Mouse (Mus musculus) liver, postnatal 0 days (tissue): Measurements from ENCODE around the gene Clstn1. TPM values are rescaled to one million over a fixed set of nuclear protein-coding genes. Genes with fewer than 3 reads are reported as not detected.

Experiments
- ATAC-seq: fragments of 200-750 bp; cut with Nextera tagmentation; 2 replicates; pipeline ENCODE4 v1.8.0; 2017; ENCODE audit warnings: mild to moderate bottlenecking, moderate library complexity
- DNase-seq: peaks from one replicate; pipeline ENCODE4 v3.0.0-alpha.2; 2016
- H3K27ac ChIP-seq: fragments of 300-500 bp; sonication (generic); 2 replicates; pipeline ENCODE4 v1.5.1; 2014; ENCODE audit warnings: antibody characterized with exemption, moderate library complexity, mild to moderate bottlenecking, low read depth
- H3K27me3 ChIP-seq: fragments of 300-500 bp; sonication (generic); 2 replicates; pipeline ENCODE4 v1.6.1; 2014; ENCODE audit warnings: low read length, control low read depth, mixed read lengths; ENCODE audit not compliant: insufficient read depth
- H3K36me3 ChIP-seq: fragments of 300-500 bp; sonication (generic); replicated peaks from 2 replicates; pipeline ENCODE4 v1.6.1; 2014; ENCODE audit warnings: mild to moderate bottlenecking, control low read depth, low read length, moderate library complexity, mixed read lengths; ENCODE audit not compliant: insufficient read depth
- H3K4me1 ChIP-seq: fragments of 300-500 bp; sonication (generic); 2 replicates; pipeline ENCODE4 v1.6.1; 2014; ENCODE audit warnings: antibody characterized with exemption, mild to moderate bottlenecking, control low read depth; ENCODE audit not compliant: insufficient read depth
- H3K4me2 ChIP-seq: fragments of 300-500 bp; sonication (generic); 2 replicates; pipeline ENCODE4 v1.6.1; 2014; ENCODE audit warnings: low read depth, mild to moderate bottlenecking, low read length, moderate library complexity, mixed read lengths
- H3K4me3 ChIP-seq: fragments of 300-500 bp; sonication (generic); 2 replicates; pipeline ENCODE4 v1.5.1; 2014; ENCODE audit warnings: low read depth, low read length
- H3K9ac ChIP-seq: fragments of 300-500 bp; sonication (generic); replicated peaks from 2 replicates; pipeline ENCODE4 v1.6.1; 2014; ENCODE audit warnings: mild to moderate bottlenecking, moderate library complexity
- H3K9me3 ChIP-seq: fragments of 300-500 bp; sonication (generic); 2 replicates; pipeline ENCODE4 v1.6.1; 2016; ENCODE audit warnings: mild to moderate bottlenecking, control low read depth, low read length, mixed read lengths
- CTCF ChIP-seq: sonication (generic); IDR thresholded peaks from 2 replicates; pipeline ENCODE4 v1.5.1; 2016; ENCODE audit warnings: antibody characterized with exemption, low read depth
- EP300 ChIP-seq: IDR thresholded peaks from 2 replicates; pipeline ENCODE4 v1.6.1; 2016; ENCODE audit warnings: antibody characterized with exemption, low read depth, mild to moderate bottlenecking
- WGBS: fragments of 180-500 bp; shearing (Covaris S2); extraction: QIAGEN DNeasy Blood & Tissue Kit; methylation state at CpG from one replicate; pipeline ENCODE4 v1.1.7; 2014; ENCODE audit not compliant: insufficient replicate concordance; 5-methylcytosine and 5-hydroxymethylcytosine counted together
- polyA plus RNA-seq: library from polyadenylated mRNA; unstranded; fragments of >200 nt; fragmentation: Nextera tagmentation; extraction: Ambion mirVana; gene quantifications from 2 replicates; pipeline ENCODE4 v1.2.1, GENCODE M21; 2015

Gene Clstn1
- polyA plus RNA-seq, 1 experiment from 2014 or later = 2.1 TPM

GRCm38 (mm10) chr4:149578085-149578681 is 8.1 kb upstream of the Clstn1 start:
- H3K36me3 ChIP-seq = no peaks in the 10 kb centered on the region
- H3K27ac ChIP-seq = no peak overlapping the region
- DNase-seq (no peak), ATAC-seq (no peak)
- peaks cover 14% of the 10 kb centered on the region; the same call in 1 of the 2 replicates for H3K27me3 ChIP-seq
- H3K9me3 ChIP-seq = no peaks in the 10 kb centered on the region
- no peaks in the 10 kb centered on the region for H3K4me1 ChIP-seq
- TF ChIP-seq CTCF (no peak), EP300 (no peak)
- WGBS = 68% methylated on average over 13 of the region's 13 CpGs
- no peak overlapping the region for H3K4me3 ChIP-seq
- H3K9ac ChIP-seq = no peak overlapping the region
- H3K4me2 ChIP-seq = no peak overlapping the region

- H3K27ac ChIP-seq = no peak overlapping the region
- WGBS = 58% methylated on average over 7 of the region's 7 CpGs
These were observed 7.4 kb upstream of the Clstn1 start for GRCm38 (mm10) chr4:149578831-149579230.

GRCm38 (mm10) chr4:149585236-149585635 is 1.0 kb upstream of the Clstn1 start:
- Histone ChIP-seq H3K9me3 (no peaks in the 10 kb centered on the region), H3K4me3 (no peak overlapping the region), H3K9ac (no peak overlapping the region), H3K4me1 (peaks cover 10% of the 10 kb centered on the region), H3K36me3 (no peaks in the 10 kb centered on the region), H3K27me3 (peaks cover 55% of the 10 kb centered on the region), H3K27ac (no peak overlapping the region), H3K4me2 (no peak overlapping the region)
- DNase-seq (no peak), ATAC-seq (no peak)
- TF ChIP-seq CTCF (no peak), EP300 (no peak)
- WGBS = 68% methylated on average over 8 of the region's 8 CpGs

More at GRCm38 (mm10) chr4:149578831-149579230, 7.4 kb upstream of the Clstn1 start:
- peaks cover 15% of the 10 kb centered on the region; the same call in 1 of the 2 replicates for H3K27me3 ChIP-seq
- H3K9ac ChIP-seq = no peak overlapping the region
- H3K4me3 ChIP-seq = no peak overlapping the region
- ATAC-seq = no peak
- TF ChIP-seq CTCF (no peak), EP300 (no peak)
- no peak for DNase-seq
- H3K4me2 ChIP-seq = no peak overlapping the region
- H3K4me1 ChIP-seq = no peaks in the 10 kb centered on the region
- H3K36me3 ChIP-seq = no peaks in the 10 kb centered on the region
- H3K9me3 ChIP-seq = no peaks in the 10 kb centered on the region

- Histone ChIP-seq H3K27ac (no peak overlapping the region), H3K4me2 (peak overlapping the region; percentile 82), H3K27me3 (peaks cover 55% of the 10 kb centered on the region), H3K4me3 (peak overlapping the region; percentile 60), H3K9me3 (0 out of 2 replicates have a peak, but pooled peaks cover 3% of the 10 kb centered on the region), H3K4me1 (peaks cover 10% of the 10 kb centered on the region), H3K9ac (peak overlapping the region; percentile 38; the same call in 1 of the 2 replicates), H3K36me3 (no peaks in the 10 kb centered on the region)
- 0 out of 2 replicates have a peak, but pooled peaks have one; percentile 13 for ATAC-seq
- TF ChIP-seq CTCF (no peak), EP300 (no peak)
- DNase-seq = no peak
- 1% methylated on average over 72 of the region's 72 CpGs for WGBS
These were observed 721 bp downstream of the Clstn1 start for GRCm38 (mm10) chr4:149586783-149587595.

GRCm38 (mm10) chr4:149587596-149588168 is 1.4 kb downstream of the Clstn1 start:
- TF ChIP-seq EP300 (no peak), CTCF (no peak)

GRCm38 (mm10) chr4:149590200-149590599 is 3.9 kb downstream of the Clstn1 start:
- TF ChIP-seq CTCF = peak; percentile 32
- TF ChIP-seq EP300 = no peak
- H3K9ac ChIP-seq = no peak overlapping the region
- 49% methylated on average over 1 of the region's 1 CpGs for whole genome bisulfite sequencing
- no peak overlapping the region for H3K27ac ChIP-seq
- peaks cover 10% of the 10 kb centered on the region for H3K4me1 ChIP-seq
- H3K27me3 ChIP-seq = peaks cover 41% of the 10 kb centered on the region
- no peak overlapping the region for H3K4me3 ChIP-seq
- ATAC-seq (no peak), DNase-seq (no peak)
- no peak overlapping the region for H3K4me2 ChIP-seq
- no peaks in the 10 kb centered on the region for H3K36me3 ChIP-seq
- 0 out of 2 replicates have a peak, but pooled peaks cover 3% of the 10 kb centered on the region for H3K9me3 ChIP-seq

More at GRCm38 (mm10) chr4:149587596-149588168, 1.4 kb downstream of the Clstn1 start:
- WGBS = 12% methylated on average over 24 of the region's 24 CpGs
- Histone ChIP-seq H3K9ac (no peak overlapping the region), H3K27ac (no peak overlapping the region), H3K4me1 (peaks cover 10% of the 10 kb centered on the region), H3K4me3 (peak overlapping the region; percentile 60), H3K9me3 (0 out of 2 replicates have a peak, but pooled peaks cover 3% of the 10 kb centered on the region), H3K27me3 (peaks cover 55% of the 10 kb centered on the region), H3K4me2 (peak overlapping the region; percentile 82), H3K36me3 (no peaks in the 10 kb centered on the region)
- DNase-seq (no peak), ATAC-seq (no peak)
